Mouse (Mus musculus) kidney, adult 2 months (tissue): Measurements from ENCODE around the gene Chst3. TPM values are rescaled to one million over a fixed set of nuclear protein-coding genes. Genes with fewer than 3 reads are reported as not detected.

Experiments
- DNase-seq: peaks from one replicate; pipeline ENCODE4 v3.0.0; 2021
- H3K27ac ChIP-seq: fragments of 200-500 bp; 2 replicates; pipeline ENCODE4 v1.5.1; 2012; ENCODE audit warnings: low read depth, low read length, control low read depth, inconsistent platforms; ENCODE audit not compliant: insufficient read depth
- H3K27me3 ChIP-seq: fragments of 200-500 bp; replicated peaks from 2 replicates; pipeline ENCODE4 v1.6.1; 2012; ENCODE audit warnings: mild to moderate bottlenecking, moderate library complexity, low read length, inconsistent platforms; ENCODE audit not compliant: control insufficient read depth, insufficient read depth
- H3K36me3 ChIP-seq: fragments of 200-500 bp; 2 replicates; pipeline ENCODE4 v1.6.1; 2012; ENCODE audit warnings: mild to moderate bottlenecking, moderate library complexity, low read length, inconsistent platforms; ENCODE audit not compliant: control insufficient read depth, insufficient read depth
- H3K4me1 ChIP-seq: fragments of 200-500 bp; 2 replicates; pipeline ENCODE4 v1.6.1; 2011; ENCODE audit warnings: low read length; ENCODE audit not compliant: control insufficient read depth, insufficient read depth
- H3K4me3 ChIP-seq: fragments of 200-500 bp; 2 replicates; pipeline ENCODE4 v1.5.1; 2011; ENCODE audit warnings: mild to moderate bottlenecking, low read depth, low read length, control low read depth; ENCODE audit not compliant: insufficient read depth
- CTCF ChIP-seq: fragments of 200-500 bp; conservative IDR thresholded peaks from 2 replicates; pipeline ENCODE4 v1.5.1; 2011; ENCODE audit warnings: low read depth, mild to moderate bottlenecking, control low read depth, low read length, moderate library complexity, mixed read lengths; ENCODE audit not compliant: insufficient read depth, insufficient read length
- POLR2A ChIP-seq: fragments of 200-500 bp; IDR thresholded peaks from one replicate; pipeline ENCODE4 v1.6.1; 2011; ENCODE audit warnings: low read depth, low read length, control low read depth
- WGBS: fragments of 180-500 bp; shearing (Covaris S2); methylation state at CpG from one replicate; pipeline ENCODE4 v1.1.7; 2018; 5-methylcytosine and 5-hydroxymethylcytosine counted together
- polyA plus RNA-seq: library from polyadenylated mRNA; depleted of rRNA; stranded (reverse); fragments of >200 nt; gene quantifications from 2 replicates; pipeline ENCODE4 v1.2.3, GENCODE M21; 2012

Chst3 gene
- polyA plus RNA-seq, 1 experiment, result 4.3 TPM

DNA sequence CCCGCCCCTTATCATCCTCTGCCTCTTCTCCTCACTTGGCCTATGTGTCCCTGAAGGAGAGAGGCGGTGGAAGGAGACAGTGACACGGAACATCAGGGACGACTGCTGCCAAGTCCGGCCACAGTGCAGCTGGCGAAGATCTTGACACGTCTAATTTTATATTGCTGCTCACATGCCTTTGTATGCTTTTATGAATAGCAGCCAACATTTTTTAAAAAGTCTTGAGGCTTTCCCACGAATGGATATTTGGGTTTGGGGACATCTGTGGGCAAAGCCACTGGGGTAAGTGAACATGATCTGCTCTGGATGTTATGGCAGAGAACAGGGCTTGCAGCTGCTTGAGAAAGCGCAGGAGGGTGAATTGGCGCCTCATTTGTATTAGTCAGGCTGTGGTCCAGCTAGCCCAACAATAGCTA lies 21.6 kb downstream of the Chst3 start:
- peak; percentile 55 for DNase-seq
- WGBS, result 77% methylated on average over 10 of the region's 10 CpGs
- H3K36me3 ChIP-seq, result no peaks in the 10 kb centered on the region

GRCm38 (mm10) chr10:60196971-60197370 lies 22.1 kb downstream of the Chst3 start:
- Histone ChIP-seq H3K4me1 (no peaks in the 10 kb centered on the region), H3K4me3 (no peak overlapping the region), H3K27me3 (no peaks in the 10 kb centered on the region), H3K27ac (no peak overlapping the region), H3K36me3 (no peaks in the 10 kb centered on the region)
- TF ChIP-seq POLR2A (no peak), CTCF (no peak)
- WGBS, result 64% methylated on average over 5 of the region's 5 CpGs
- DNase-seq, result no peak

More for the DNA sequence above, 21.6 kb downstream of the Chst3 start:
- no peaks in the 10 kb centered on the region for H3K27me3 ChIP-seq
- no peaks in the 10 kb centered on the region for H3K4me1 ChIP-seq
- H3K4me3 ChIP-seq, result no peak overlapping the region
- no peak overlapping the region for H3K27ac ChIP-seq
- no peak for TF ChIP-seq CTCF
- no peak for TF ChIP-seq POLR2A

- Histone ChIP-seq H3K27me3 (no peaks in the 10 kb centered on the region), H3K4me1 (no peaks in the 10 kb centered on the region), H3K27ac (no peak overlapping the region), H3K4me3 (no peak overlapping the region), H3K36me3 (no peaks in the 10 kb centered on the region)
- peak; percentile 55 for DNase-seq
- 13% methylated on average over 4 of the region's 4 CpGs for WGBS
- TF ChIP-seq CTCF, result no peak
- no peak for TF ChIP-seq POLR2A
Measured at GRCm38 (mm10) chr10:60195087-60195486, 24.0 kb downstream of the Chst3 start.

DNA sequence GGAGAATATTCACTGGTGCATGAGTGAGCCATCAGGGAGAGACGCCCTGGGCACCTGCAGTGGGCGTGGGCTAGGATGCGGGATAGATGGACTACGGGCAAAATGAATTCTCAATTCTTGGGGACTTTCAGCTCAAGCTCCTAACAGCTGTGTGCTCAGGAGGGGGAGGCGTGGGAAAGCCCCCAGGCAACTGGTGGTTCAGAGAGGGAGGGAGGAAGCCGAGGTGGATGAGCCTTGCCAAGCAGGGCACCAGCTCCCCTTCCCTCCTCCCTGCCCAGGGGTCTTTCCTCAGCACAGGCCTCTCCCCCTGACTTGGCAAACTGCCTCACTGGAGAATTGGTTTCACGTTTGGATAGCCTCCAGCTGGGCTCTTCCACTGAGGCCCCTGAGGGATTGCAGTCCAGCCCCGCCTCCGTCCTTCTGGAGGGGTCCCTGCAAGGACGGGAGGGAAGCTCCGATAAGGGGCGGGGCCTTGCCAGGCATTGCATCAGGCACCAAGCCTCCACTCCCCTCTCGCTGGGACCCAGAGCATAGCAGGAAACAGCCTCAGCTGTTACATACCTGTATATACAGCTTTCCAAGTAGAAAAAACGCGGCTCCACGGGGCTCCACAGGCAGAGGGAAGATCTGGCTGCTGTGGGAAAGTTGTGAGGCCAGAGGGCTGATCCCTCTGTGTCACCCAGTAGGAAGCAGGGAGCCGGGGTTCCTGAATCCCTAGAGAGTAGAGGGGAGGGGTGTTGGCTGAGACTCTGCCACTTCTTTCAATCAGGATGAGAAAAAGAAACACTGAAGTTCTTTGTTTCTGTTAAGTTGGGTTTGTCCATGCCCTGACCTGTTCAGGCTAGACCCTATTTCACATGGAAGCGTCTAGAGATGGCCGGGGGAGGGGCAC lies 25.3 kb downstream of the Chst3 start:
- Histone ChIP-seq H3K36me3 (no peaks in the 10 kb centered on the region), H3K4me1 (no peaks in the 10 kb centered on the region), H3K27me3 (no peaks in the 10 kb centered on the region), H3K4me3 (no peak overlapping the region), H3K27ac (no peak overlapping the region)
- WGBS, result 21% methylated on average over 19 of the region's 19 CpGs
- TF ChIP-seq CTCF, result no peak
- no peak for TF ChIP-seq POLR2A
- peak; percentile 35 for DNase-seq

- H3K4me3 ChIP-seq, result peak overlapping the region; percentile 31; the same call in 1 of the 2 replicates
- under 1% methylated on average over 17 of the region's 17 CpGs for WGBS
- H3K27ac ChIP-seq, result no peak overlapping the region
- no peaks in the 10 kb centered on the region for H3K4me1 ChIP-seq
- TF ChIP-seq CTCF (peak; percentile 79), POLR2A (no peak)
- H3K27me3 ChIP-seq, result no peaks in the 10 kb centered on the region
- H3K36me3 ChIP-seq, result no peaks in the 10 kb centered on the region
- DNase-seq, result peak; percentile 84
Measured at GRCm38 (mm10) chr10:60191796-60192195, 27.3 kb downstream of the Chst3 start.

DNA sequence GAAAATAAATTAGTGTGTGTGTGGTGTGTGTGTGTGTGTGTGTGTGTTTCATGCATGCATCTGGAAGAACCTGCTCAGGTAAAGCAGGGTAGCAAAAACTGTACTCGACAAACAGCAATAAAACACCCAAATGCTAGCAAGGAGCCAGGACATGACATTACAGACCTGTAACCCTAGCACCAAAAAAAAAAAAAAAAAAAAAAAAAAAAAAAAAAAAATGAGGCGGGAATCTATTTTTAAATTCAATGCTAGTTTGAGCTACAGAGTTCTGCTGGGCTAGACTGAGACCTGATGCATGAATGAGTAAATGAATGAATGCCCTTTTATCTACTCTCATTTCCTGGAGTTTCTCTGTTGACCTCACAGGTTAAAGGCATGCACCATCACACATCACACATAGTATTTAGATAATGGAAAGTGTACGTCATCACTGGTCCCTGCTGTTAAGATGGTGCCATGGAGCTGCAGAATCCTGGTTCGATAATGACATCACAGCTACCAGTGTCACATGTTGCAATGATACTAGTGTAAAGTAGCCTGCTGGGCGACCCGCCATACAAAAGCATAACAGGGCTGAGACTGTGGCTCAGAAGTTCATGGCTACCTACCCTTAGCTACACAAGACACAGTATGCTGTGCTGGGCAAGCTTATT lies 29.4 kb downstream of the Chst3 start:
- H3K4me1 ChIP-seq, result no peaks in the 10 kb centered on the region
- TF ChIP-seq CTCF (no peak), POLR2A (no peak)
- H3K27ac ChIP-seq, result no peak overlapping the region
- DNase-seq, result no peak
- no peak overlapping the region for H3K4me3 ChIP-seq
- H3K36me3 ChIP-seq, result no peaks in the 10 kb centered on the region
- 82% methylated on average over 6 of the region's 6 CpGs for WGBS
- no peaks in the 10 kb centered on the region for H3K27me3 ChIP-seq
